Mouse (Mus musculus) lung, postnatal 0 days (tissue): Measurements from ENCODE around the gene Rnf150. TPM values are rescaled to one million over a fixed set of nuclear protein-coding genes. Genes with fewer than 3 reads are reported as not detected.

Experiments used
- ATAC-seq: fragments of 200-750 bp; cut with Nextera tagmentation; 2 replicates; pipeline ENCODE4 v1.8.0; 2017; ENCODE audit warnings: moderate library complexity
- DNase-seq: peaks from one replicate; pipeline ENCODE4 v3.0.0-alpha.2; 2016; ENCODE audit warnings: low spot score
- H3K27ac ChIP-seq: fragments of 300-500 bp; sonication (generic); 2 replicates; pipeline ENCODE4 v1.5.1; 2014; ENCODE audit warnings: antibody characterized with exemption, mild to moderate bottlenecking, low read length, mixed read lengths
- H3K27me3 ChIP-seq: fragments of 300-500 bp; sonication (generic); replicated peaks from 2 replicates; pipeline ENCODE4 v1.6.1; 2014; ENCODE audit warnings: low read length, mixed read lengths; ENCODE audit not compliant: insufficient read depth
- H3K36me3 ChIP-seq: fragments of 300-500 bp; sonication (generic); 2 replicates; pipeline ENCODE4 v1.6.1; 2014; ENCODE audit warnings: low read length, mixed read lengths; ENCODE audit not compliant: insufficient read depth
- H3K4me1 ChIP-seq: fragments of 300-500 bp; sonication (generic); 2 replicates; pipeline ENCODE4 v1.6.1; 2014; ENCODE audit warnings: antibody characterized with exemption, low read depth, low read length, mixed read lengths; ENCODE audit not compliant: insufficient read depth
- H3K4me2 ChIP-seq: fragments of 300-500 bp; sonication (generic); replicated peaks from 2 replicates; pipeline ENCODE4 v1.6.1; 2014; ENCODE audit warnings: low read depth, mild to moderate bottlenecking, low read length, moderate library complexity, mixed read lengths
- H3K4me3 ChIP-seq: fragments of 300-500 bp; sonication (generic); 2 replicates; pipeline ENCODE4 v1.5.1; 2014; ENCODE audit warnings: low read depth, low read length
- H3K9ac ChIP-seq: fragments of 300-500 bp; sonication (generic); replicated peaks from 2 replicates; pipeline ENCODE4 v1.6.1; 2014; ENCODE audit warnings: low read depth, mild to moderate bottlenecking
- H3K9me3 ChIP-seq: fragments of 300-500 bp; sonication (generic); 2 replicates; pipeline ENCODE4 v1.6.1; 2016; ENCODE audit warnings: low read length, mixed read lengths
- CTCF ChIP-seq: IDR thresholded peaks from 2 replicates; pipeline ENCODE4 v1.5.1; 2016; ENCODE audit warnings: antibody characterized with exemption, mild to moderate bottlenecking
- EP300 ChIP-seq: IDR thresholded peaks from 2 replicates; pipeline ENCODE4 v1.6.1; 2016; ENCODE audit warnings: antibody characterized with exemption, mild to moderate bottlenecking, control low read depth
- WGBS: fragments of 180-500 bp; shearing (Covaris S2); extraction: QIAGEN DNeasy Blood & Tissue Kit; methylation state at CpG from one replicate; pipeline ENCODE4 v1.1.7; 2014; 5-methylcytosine and 5-hydroxymethylcytosine counted together
- polyA plus RNA-seq: library from polyadenylated mRNA; unstranded; fragments of >200 nt; fragmentation: Nextera tagmentation; extraction: Ambion mirVana; gene quantifications from 2 replicates; pipeline ENCODE4 v1.2.1, GENCODE M21; 2015

Gene Rnf150
- polyA plus RNA-seq, 1 experiment from 2014 or later, result 1.7 TPM

GRCm38 (mm10) chr8:83003187-83003586, 140.0 kb downstream of the Rnf150 start:
- Histone ChIP-seq H3K9ac (no peak overlapping the region), H3K4me2 (no peak overlapping the region), H3K36me3 (no peaks in the 10 kb centered on the region), H3K4me1 (no peaks in the 10 kb centered on the region), H3K9me3 (no peaks in the 10 kb centered on the region), H3K4me3 (no peak overlapping the region), H3K27ac (no peak overlapping the region), H3K27me3 (no peaks in the 10 kb centered on the region)
- DNase-seq, result no peak
- ATAC-seq, result no peak
- WGBS, result 91% methylated on average over 7 of the region's 7 CpGs
- TF ChIP-seq CTCF (no peak), EP300 (no peak)

- ATAC-seq (no peak), DNase-seq (no peak)
- Histone ChIP-seq H3K27ac (no peak overlapping the region), H3K27me3 (no peaks in the 10 kb centered on the region), H3K4me2 (no peak overlapping the region), H3K4me1 (no peaks in the 10 kb centered on the region), H3K4me3 (no peak overlapping the region), H3K9ac (no peak overlapping the region), H3K36me3 (no peaks in the 10 kb centered on the region), H3K9me3 (no peaks in the 10 kb centered on the region)
- 70% methylated on average over 5 of the region's 5 CpGs for WGBS
- TF ChIP-seq CTCF, result no peak
- TF ChIP-seq EP300, result no peak
These were observed 146.3 kb downstream of the Rnf150 start for GRCm38 (mm10) chr8:83009481-83009880.

- TF ChIP-seq EP300, result no peak
- no peak for TF ChIP-seq CTCF
- Histone ChIP-seq H3K4me1 (no peaks in the 10 kb centered on the region), H3K27ac (no peak overlapping the region), H3K4me2 (no peak overlapping the region), H3K4me3 (no peak overlapping the region), H3K27me3 (no peaks in the 10 kb centered on the region), H3K36me3 (no peaks in the 10 kb centered on the region), H3K9ac (no peak overlapping the region), H3K9me3 (no peaks in the 10 kb centered on the region)
- ATAC-seq (no peak), DNase-seq (no peak)
- WGBS, result 59% methylated on average over 2 of the region's 2 CpGs
These were observed 148.1 kb downstream of the Rnf150 start for GRCm38 (mm10) chr8:83011286-83011685.

GRCm38 (mm10) chr8:83011758-83012157, 148.6 kb downstream of the Rnf150 start:
- H3K4me3 ChIP-seq, result no peak overlapping the region
- H3K4me2 ChIP-seq, result no peak overlapping the region
- H3K9ac ChIP-seq, result no peak overlapping the region
- DNase-seq (no peak), ATAC-seq (no peak)
- no peaks in the 10 kb centered on the region for H3K36me3 ChIP-seq
- H3K27me3 ChIP-seq, result no peaks in the 10 kb centered on the region
- no peak overlapping the region for H3K27ac ChIP-seq
- H3K9me3 ChIP-seq, result no peaks in the 10 kb centered on the region
- WGBS, result 53% methylated on average over 5 of the region's 5 CpGs
- TF ChIP-seq EP300 (no peak), CTCF (no peak)
- H3K4me1 ChIP-seq, result no peaks in the 10 kb centered on the region

GRCm38 (mm10) chr8:83028211-83028610, 165.1 kb downstream of the Rnf150 start:
- no peak overlapping the region for H3K9ac ChIP-seq
- DNase-seq (no peak), ATAC-seq (no peak)
- no peak overlapping the region for H3K4me2 ChIP-seq
- no peak for TF ChIP-seq CTCF
- TF ChIP-seq EP300, result no peak
- H3K9me3 ChIP-seq, result no peaks in the 10 kb centered on the region
- H3K36me3 ChIP-seq, result no peaks in the 10 kb centered on the region
- H3K4me1 ChIP-seq, result no peaks in the 10 kb centered on the region
- 60% methylated on average over 2 of the region's 2 CpGs for WGBS
- H3K27ac ChIP-seq, result no peak overlapping the region
- H3K27me3 ChIP-seq, result no peaks in the 10 kb centered on the region
- no peak overlapping the region for H3K4me3 ChIP-seq

- WGBS, result 61% methylated on average over 7 of the region's 7 CpGs
- Histone ChIP-seq H3K4me1 (no peaks in the 10 kb centered on the region), H3K4me3 (no peak overlapping the region), H3K9me3 (no peaks in the 10 kb centered on the region), H3K4me2 (no peak overlapping the region), H3K36me3 (no peaks in the 10 kb centered on the region), H3K9ac (no peak overlapping the region), H3K27me3 (no peaks in the 10 kb centered on the region), H3K27ac (no peak overlapping the region)
- DNase-seq (peak; percentile 46), ATAC-seq (peak; percentile 81)
- TF ChIP-seq CTCF, result no peak
- no peak for TF ChIP-seq EP300
These were observed 169.6 kb downstream of the Rnf150 start for GRCm38 (mm10) chr8:83032800-83033199.

- DNase-seq (no peak), ATAC-seq (no peak)
- TF ChIP-seq CTCF, result no peak
- TF ChIP-seq EP300, result no peak
- Histone ChIP-seq H3K9ac (no peak overlapping the region), H3K36me3 (no peaks in the 10 kb centered on the region), H3K27ac (no peak overlapping the region), H3K4me1 (no peaks in the 10 kb centered on the region), H3K4me2 (no peak overlapping the region), H3K9me3 (no peaks in the 10 kb centered on the region), H3K4me3 (no peak overlapping the region), H3K27me3 (no peaks in the 10 kb centered on the region)
- WGBS, result 88% methylated on average over 5 of the region's 5 CpGs
These were observed 172.0 kb downstream of the Rnf150 start for GRCm38 (mm10) chr8:83035141-83035540.
